Mouse (Mus musculus) embryonic facial prominence, embryonic 13.5 days (tissue): Measurements from ENCODE around the gene Krt72. TPM values are rescaled to one million over a fixed set of nuclear protein-coding genes. Genes with fewer than 3 reads are reported as not detected.
A peak's percentile ranks its signal among the peaks of the same experiment; 100 is the strongest.

Experiments used
- ATAC-seq: fragments of 200-750 bp; cut with Nextera tagmentation; 2 replicates; pipeline ENCODE4 v1.8.0; 2017; ENCODE audit warnings: low read depth; ENCODE audit not compliant: insufficient number of reproducible peaks, insufficient read depth, low FRiP score, low TSS enrichment
- H3K27ac ChIP-seq: fragments of 300-500 bp; sonication (generic); 2 replicates; pipeline ENCODE4 v1.5.1; 2015; ENCODE audit warnings: moderate library complexity, mild to moderate bottlenecking, inconsistent platforms
- H3K27me3 ChIP-seq: fragments of 300-500 bp; sonication (generic); 2 replicates; pipeline ENCODE4 v1.6.1; 2015; ENCODE audit warnings: mild to moderate bottlenecking, inconsistent platforms
- H3K36me3 ChIP-seq: fragments of 300-500 bp; sonication (generic); 2 replicates; pipeline ENCODE4 v1.6.1; 2015; ENCODE audit warnings: mild to moderate bottlenecking, inconsistent platforms
- H3K4me1 ChIP-seq: fragments of 300-500 bp; sonication (generic); 2 replicates; pipeline ENCODE4 v1.6.1; 2015; ENCODE audit warnings: inconsistent platforms
- H3K4me2 ChIP-seq: fragments of 300-500 bp; sonication (generic); 2 replicates; pipeline ENCODE4 v1.6.1; 2015; ENCODE audit warnings: moderate library complexity, mild to moderate bottlenecking, inconsistent platforms
- H3K4me3 ChIP-seq: fragments of 300-500 bp; sonication (generic); 2 replicates; pipeline ENCODE4 v1.5.1; 2015; ENCODE audit warnings: mild to moderate bottlenecking, inconsistent platforms
- H3K9ac ChIP-seq: fragments of 300-500 bp; sonication (generic); 2 replicates; pipeline ENCODE4 v1.6.1; 2015; ENCODE audit warnings: mild to moderate bottlenecking, inconsistent platforms
- H3K9me3 ChIP-seq: fragments of 300-500 bp; sonication (generic); 2 replicates; pipeline ENCODE4 v1.6.1; 2016; ENCODE audit warnings: inconsistent platforms
- WGBS: fragments of 180-500 bp; shearing (Covaris S2); methylation state at CpG from one replicate; pipeline ENCODE4 v1.1.7; 2015; ENCODE audit warnings: mixed read lengths; 5-methylcytosine and 5-hydroxymethylcytosine counted together
- polyA plus RNA-seq: library from polyadenylated mRNA; unstranded; fragments of >200 nt; fragmentation: Nextera tagmentation; extraction: Ambion mirVana; gene quantifications from 2 replicates; pipeline ENCODE4 v1.2.1, GENCODE M21; 2015

Gene Krt72
- 0.40 TPM in 1 of 2 replicates, not detected in the other for polyA plus RNA-seq

DNA sequence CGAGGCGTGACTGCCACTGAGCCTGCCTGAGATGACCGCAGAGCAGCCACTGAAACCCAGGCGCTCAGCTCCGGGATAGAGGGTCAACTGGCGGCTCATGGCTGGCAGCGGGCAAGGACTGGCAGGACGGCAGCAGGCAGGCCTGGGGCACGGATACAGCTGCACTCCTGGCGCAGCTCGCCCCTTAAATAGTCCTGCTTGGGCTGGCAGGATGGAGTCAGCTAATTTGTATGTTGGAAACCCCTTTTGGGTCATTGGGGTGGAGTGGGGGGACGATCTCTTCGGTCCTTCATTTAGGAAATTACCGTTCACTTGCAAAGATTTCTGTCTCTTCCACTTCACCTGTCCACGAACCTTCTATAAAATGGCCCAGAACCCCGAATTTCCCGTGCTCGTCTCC is at the start of gene Krt72:
TSS of gene Krt72 (minus strand) at position 101 of the 400 bp plus-strand sequence.
- no peaks in the 10 kb centered on the region for H3K27me3 ChIP-seq
- H3K4me1 ChIP-seq = no peaks in the 10 kb centered on the region
- no peaks in the 10 kb centered on the region for H3K36me3 ChIP-seq
- 90% methylated on average over 18 of the region's 18 CpGs for WGBS
- no peak within 1 kb of the TSS for H3K4me2 ChIP-seq
- H3K9me3 ChIP-seq = no peaks in the 10 kb centered on the region
- H3K27ac ChIP-seq = no peak within 1 kb of the TSS
- no peak within 1 kb of the TSS for H3K9ac ChIP-seq
- ATAC-seq = no peak
- no peak within 1 kb of the TSS for H3K4me3 ChIP-seq

DNA sequence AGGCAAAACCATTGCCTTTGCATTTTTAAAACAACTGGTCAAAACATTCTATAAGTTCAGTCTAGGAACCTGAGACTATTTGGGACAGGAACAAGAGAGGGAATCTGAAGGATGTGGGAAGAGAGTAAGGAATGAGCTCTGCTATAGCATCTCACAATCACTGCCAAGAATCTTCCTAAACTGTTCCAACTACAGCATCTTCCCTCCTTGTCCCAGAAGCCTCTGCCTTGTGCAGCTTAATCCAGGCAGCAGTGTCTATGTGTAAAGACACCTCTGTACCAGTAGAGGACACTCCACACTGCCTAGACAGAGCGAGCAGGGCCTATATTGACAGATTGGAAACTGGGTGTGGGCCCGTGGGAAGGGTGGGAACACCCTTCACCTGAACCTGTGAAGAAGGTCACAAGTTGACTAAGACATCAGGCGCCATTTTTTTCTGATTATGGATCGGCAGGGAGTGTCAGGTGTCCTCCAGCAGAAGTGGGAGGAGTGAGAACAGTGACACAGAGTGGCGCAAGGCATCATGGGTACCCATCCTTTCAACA is 48.6 kb upstream of the Krt72 start:
- H3K36me3 ChIP-seq = no peaks in the 10 kb centered on the region
- no peak for ATAC-seq
- H3K9me3 ChIP-seq = no peaks in the 10 kb centered on the region
- H3K4me1 ChIP-seq = no peaks in the 10 kb centered on the region
- no peak overlapping the region for H3K4me3 ChIP-seq
- no peak overlapping the region for H3K9ac ChIP-seq
- H3K27me3 ChIP-seq = no peaks in the 10 kb centered on the region
- 69% methylated on average over 5 of the region's 5 CpGs for WGBS
- H3K27ac ChIP-seq = no peak overlapping the region
- H3K4me2 ChIP-seq = no peak overlapping the region

DNA sequence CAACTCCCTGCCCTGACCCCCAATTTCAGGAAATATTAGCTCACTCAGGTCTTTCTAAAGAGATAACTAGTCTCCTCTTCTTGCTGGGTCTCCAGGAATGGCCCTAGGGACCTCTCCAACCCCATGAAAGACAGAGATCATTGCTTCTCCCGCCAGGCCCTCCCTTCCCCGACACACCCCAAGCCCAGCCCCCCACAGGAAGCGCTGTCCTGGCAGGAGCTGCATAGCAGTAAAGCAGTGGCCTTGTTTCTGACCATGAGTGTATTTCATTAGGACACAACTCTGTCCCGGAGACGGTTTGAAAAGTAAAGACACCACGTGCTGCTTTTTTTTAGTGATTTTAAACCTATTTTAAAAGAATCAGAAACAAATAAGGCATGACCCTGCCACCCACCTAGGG is 46.9 kb upstream of the Krt72 start:
- no peak overlapping the region for H3K9ac ChIP-seq
- no peak for ATAC-seq

DNA sequence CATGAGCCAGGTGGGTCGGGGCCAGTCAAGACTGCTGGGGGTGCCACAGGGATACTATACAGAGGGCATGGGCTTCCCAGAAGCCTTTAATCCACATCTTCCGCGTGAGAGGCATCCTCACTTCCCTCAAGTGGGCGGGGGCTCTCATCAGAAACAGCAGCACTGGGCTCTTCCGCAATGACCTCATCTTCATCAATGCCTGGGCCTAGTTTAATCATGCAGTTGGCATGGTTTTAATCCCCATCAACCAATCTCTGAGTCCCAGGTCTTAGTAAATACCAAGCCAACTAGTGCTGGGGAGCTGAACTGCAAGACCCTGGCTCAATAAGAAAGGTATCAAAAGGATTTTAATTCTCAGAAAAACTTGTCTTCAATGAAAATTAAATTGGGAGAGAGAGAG is 43.2 kb upstream of the Krt72 start:
- no peak overlapping the region for H3K9ac ChIP-seq
- no peak for ATAC-seq
- no peak overlapping the region for H3K4me2 ChIP-seq
- WGBS = 58% methylated on average over 5 of the region's 5 CpGs
- H3K36me3 ChIP-seq = no peaks in the 10 kb centered on the region
- no peak overlapping the region for H3K27ac ChIP-seq
- H3K9me3 ChIP-seq = no peaks in the 10 kb centered on the region
- H3K27me3 ChIP-seq = no peaks in the 10 kb centered on the region
- H3K4me1 ChIP-seq = no peaks in the 10 kb centered on the region
- H3K4me3 ChIP-seq = no peak overlapping the region

More for the DNA sequence above, 46.9 kb upstream of the Krt72 start:
- H3K9me3 ChIP-seq = no peaks in the 10 kb centered on the region
- H3K4me2 ChIP-seq = no peak overlapping the region
- no peak overlapping the region for H3K4me3 ChIP-seq
- H3K27me3 ChIP-seq = no peaks in the 10 kb centered on the region
- WGBS = 27% methylated on average over 6 of the region's 6 CpGs
- no peaks in the 10 kb centered on the region for H3K36me3 ChIP-seq
- H3K4me1 ChIP-seq = no peaks in the 10 kb centered on the region
- no peak overlapping the region for H3K27ac ChIP-seq

DNA sequence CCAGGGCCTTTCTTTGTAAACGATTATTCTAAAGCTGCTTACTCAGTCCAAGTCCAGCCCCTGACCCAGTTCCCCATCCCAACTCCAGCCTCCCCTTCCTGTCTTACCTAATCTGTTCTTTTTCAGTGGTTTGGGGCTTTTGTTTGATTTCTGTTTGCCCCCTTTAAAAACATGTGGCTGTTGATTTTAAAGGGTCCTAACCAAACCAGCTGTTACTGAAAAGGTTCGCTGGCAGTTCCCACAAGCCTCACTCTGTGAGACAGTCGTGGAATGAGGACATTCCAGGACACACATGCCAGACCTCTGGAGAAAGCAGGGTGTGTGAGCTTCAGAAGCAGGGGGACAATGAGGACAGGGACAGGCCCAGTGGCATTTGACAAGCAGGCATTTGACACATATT is 35.5 kb upstream of the Krt72 start:
- no peak overlapping the region for H3K9ac ChIP-seq
- no peak overlapping the region for H3K4me3 ChIP-seq
- H3K27ac ChIP-seq = no peak overlapping the region
- H3K36me3 ChIP-seq = no peaks in the 10 kb centered on the region
- H3K9me3 ChIP-seq = no peaks in the 10 kb centered on the region
- 30% methylated on average over 3 of the region's 3 CpGs for WGBS
- no peaks in the 10 kb centered on the region for H3K27me3 ChIP-seq
- no peaks in the 10 kb centered on the region for H3K4me1 ChIP-seq
- no peak for ATAC-seq
- no peak overlapping the region for H3K4me2 ChIP-seq

DNA sequence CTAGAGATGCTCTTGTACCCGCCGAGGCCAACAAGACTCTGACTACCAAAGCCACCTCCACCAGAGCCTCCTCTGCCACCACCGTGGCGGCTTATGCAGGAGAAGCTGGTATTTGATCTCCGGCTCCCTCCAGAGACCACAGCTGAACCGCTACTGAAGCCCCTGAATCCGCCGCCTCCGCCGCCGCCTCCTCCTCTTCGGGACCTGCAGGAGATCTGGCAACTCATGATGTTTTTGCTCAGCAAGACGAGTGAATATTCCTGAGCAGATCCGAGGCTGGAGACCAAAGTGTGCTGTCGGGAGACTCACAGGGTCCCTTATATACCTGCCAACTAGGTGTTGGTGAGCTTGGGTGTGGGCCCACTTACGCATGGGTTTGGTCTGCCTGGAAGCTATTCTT is 31.6 kb upstream of the Krt72 start, which contains the start of gene Krt2:
TSS of gene Krt2 (minus strand) at position 295 of the 400 bp plus-strand sequence.
- Histone ChIP-seq H3K9ac (no peak within 1 kb of the TSS), H3K4me1 (no peaks in the 10 kb centered on the region), H3K27ac (no peak within 1 kb of the TSS), H3K9me3 (no peaks in the 10 kb centered on the region), H3K4me3 (no peak within 1 kb of the TSS), H3K4me2 (no peak within 1 kb of the TSS), H3K27me3 (no peaks in the 10 kb centered on the region), H3K36me3 (no peaks in the 10 kb centered on the region)
- WGBS = 84% methylated on average over 16 of the region's 16 CpGs
- no peak for ATAC-seq

DNA sequence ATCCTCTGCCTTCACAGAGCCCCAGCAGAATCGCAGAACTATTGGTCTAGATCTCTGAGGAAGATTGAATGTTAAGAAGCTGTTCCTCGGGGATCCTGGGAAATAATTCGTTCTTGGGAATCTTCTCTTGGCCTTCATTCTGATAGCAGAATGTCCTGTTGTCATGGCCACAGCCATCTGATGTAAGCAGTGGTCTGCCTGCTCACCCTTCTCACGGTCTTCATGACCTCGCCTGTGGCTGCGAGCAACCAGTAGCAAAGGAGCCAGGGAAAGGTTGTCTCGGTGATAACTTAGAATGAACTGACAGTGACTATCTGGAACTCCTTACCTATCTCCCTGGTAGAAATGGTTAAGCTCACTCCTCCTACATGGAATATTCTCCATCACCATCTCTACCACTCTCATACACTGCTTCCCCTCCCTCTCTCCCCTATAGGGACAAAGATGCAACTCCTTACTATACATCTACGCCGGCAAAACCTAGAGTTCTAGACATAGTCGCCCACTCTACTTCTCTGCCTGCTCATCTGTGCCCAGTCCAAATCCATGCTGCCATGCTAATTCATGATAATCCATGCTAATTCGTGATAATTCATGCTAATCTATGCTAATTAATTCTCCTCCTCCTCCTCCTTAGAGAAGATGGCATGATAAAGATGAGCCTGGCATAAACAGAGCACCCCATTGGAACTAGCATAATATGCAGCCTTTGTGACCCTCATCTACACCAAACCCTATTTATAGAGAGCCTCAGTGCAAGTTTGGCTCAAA is 17.0 kb upstream of the Krt72 start:
- H3K9ac ChIP-seq = no peak overlapping the region
- no peaks in the 10 kb centered on the region for H3K9me3 ChIP-seq
- H3K36me3 ChIP-seq = no peaks in the 10 kb centered on the region

DNA sequence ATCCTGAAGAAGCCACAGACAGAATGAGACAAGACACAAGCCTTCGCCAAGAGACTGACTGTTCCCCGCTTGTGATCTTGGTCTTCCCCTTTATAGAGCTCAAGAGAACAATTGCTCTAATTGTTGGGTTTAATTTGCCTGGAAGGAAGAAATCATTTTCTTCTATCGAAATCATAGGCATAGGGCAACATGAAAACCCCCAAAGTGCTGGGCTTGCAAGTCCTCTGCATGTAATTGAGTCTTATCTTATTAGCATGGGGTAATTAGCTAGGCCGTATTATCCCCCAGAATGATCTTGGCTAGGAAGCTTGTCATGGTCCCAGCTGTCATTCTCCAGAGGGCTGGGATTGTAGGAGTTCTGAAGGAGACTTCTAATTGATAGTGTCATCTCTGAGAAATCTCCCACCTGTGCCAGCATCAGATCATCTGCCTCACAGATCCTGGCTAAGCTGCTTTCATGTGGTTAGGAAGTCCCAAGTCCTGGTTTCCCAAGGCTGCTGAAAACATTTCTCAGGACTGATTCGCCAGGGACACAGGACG is 16.1 kb upstream of the Krt72 start, which contains the start of gene Krt73:
TSS of gene Krt73 (minus strand) at position 51 of the 540 bp plus-strand sequence.
- Histone ChIP-seq H3K4me2 (no peak within 1 kb of the TSS), H3K9me3 (no peaks in the 10 kb centered on the region), H3K27me3 (0 out of 2 replicates have a peak, but pooled peaks cover 5% of the 10 kb centered on the region), H3K9ac (no peak within 1 kb of the TSS), H3K27ac (no peak within 1 kb of the TSS), H3K36me3 (no peaks in the 10 kb centered on the region), H3K4me1 (no peaks in the 10 kb centered on the region), H3K4me3 (no peak within 1 kb of the TSS)
- ATAC-seq = no peak
- 75% methylated on average over 6 of the region's 6 CpGs for WGBS

More for the DNA sequence above, 17.0 kb upstream of the Krt72 start:
- ATAC-seq = no peak
- no peak overlapping the region for H3K4me3 ChIP-seq
- H3K4me1 ChIP-seq = no peaks in the 10 kb centered on the region
- WGBS = 83% methylated on average over 11 of the region's 11 CpGs
- H3K27me3 ChIP-seq = 0 out of 2 replicates have a peak, but pooled peaks cover 3% of the 10 kb centered on the region
- H3K4me2 ChIP-seq = no peak overlapping the region
- no peak overlapping the region for H3K27ac ChIP-seq

DNA sequence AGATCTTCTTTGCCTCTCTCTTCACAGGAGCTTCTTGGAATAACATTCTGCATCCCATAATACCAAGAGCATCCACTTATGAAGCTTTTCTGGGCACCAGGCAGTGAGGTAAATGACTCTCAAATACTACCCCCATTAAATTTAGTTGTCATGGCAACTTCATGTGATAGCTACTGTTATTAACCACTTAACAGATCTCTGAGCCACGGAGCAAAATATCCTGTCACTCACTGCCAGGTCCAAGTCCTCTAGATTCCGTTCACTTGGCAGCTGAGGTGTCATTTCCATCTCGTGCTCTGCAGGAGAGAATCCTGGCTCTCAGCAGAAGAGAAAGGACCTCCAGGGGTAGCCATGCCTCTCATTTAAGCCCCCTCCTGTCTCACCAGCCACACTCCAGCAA is 4.6 kb upstream of the Krt72 start:
- Histone ChIP-seq H3K4me2 (no peak overlapping the region), H3K36me3 (no peaks in the 10 kb centered on the region), H3K4me3 (no peak overlapping the region), H3K4me1 (no peaks in the 10 kb centered on the region), H3K9ac (no peak overlapping the region), H3K27me3 (peaks cover 3% of the 10 kb centered on the region), H3K27ac (no peak overlapping the region), H3K9me3 (no peaks in the 10 kb centered on the region)
- 34% methylated on average over 3 of the region's 3 CpGs for WGBS
- no peak for ATAC-seq

DNA sequence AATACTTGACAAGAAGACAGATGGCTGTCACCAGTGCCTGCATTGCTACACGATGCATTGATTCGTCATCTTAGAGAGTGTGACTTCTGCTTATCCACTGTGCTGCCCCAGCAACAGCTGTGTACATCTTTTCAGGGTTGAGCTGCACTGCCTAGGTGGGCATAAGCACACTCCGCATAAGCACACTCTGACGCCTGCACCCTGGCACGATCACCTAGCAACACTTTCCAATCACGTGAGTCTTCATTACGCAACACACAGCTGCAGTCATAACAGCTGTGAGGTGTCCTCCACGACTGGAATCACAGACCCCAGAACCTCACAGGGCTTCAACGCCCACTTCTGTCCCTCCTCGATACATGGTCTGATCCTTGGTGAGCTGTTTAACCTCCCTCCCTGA is 12.8 kb downstream of the Krt72 start:
- no peak overlapping the region for H3K4me3 ChIP-seq
- 85% methylated on average over 10 of the region's 10 CpGs for WGBS
- no peak overlapping the region for H3K9ac ChIP-seq
- H3K9me3 ChIP-seq = no peaks in the 10 kb centered on the region
- peaks cover 5% of the 10 kb centered on the region; the same call in 1 of the 2 replicates for H3K4me1 ChIP-seq
- no peaks in the 10 kb centered on the region for H3K36me3 ChIP-seq
- no peaks in the 10 kb centered on the region for H3K27me3 ChIP-seq
- no peak overlapping the region for H3K4me2 ChIP-seq
- ATAC-seq = no peak
- no peak overlapping the region for H3K27ac ChIP-seq

DNA sequence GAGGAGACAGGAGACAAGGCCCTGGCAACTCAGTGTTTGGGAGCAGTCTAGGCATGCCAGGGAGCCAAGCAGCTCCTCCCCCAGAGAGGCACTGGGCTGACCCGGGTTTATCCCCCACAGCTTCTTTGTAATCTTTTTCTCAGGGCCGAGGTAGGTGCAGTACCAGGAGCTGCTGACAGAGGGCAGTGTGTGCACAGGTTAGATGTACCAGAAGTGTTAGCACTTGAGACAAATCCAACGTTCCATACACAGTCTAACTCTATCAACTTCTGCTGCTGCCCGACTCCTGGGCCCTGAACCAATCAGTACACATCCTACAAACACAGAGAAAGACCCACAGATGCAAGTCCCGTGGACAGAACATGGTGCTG is 13.6 kb downstream of the Krt72 start:
- peak overlapping the region; percentile 46; the same call in 1 of the 2 replicates for H3K9ac ChIP-seq
- peak overlapping the region; percentile 77; the same call in 1 of the 2 replicates for H3K27ac ChIP-seq
- H3K4me2 ChIP-seq = no peak overlapping the region
- WGBS = 5% methylated on average over 5 of the region's 5 CpGs
- peak; percentile 76; the same call in 1 of the 2 replicates for ATAC-seq
- peaks cover 5% of the 10 kb centered on the region; the same call in 1 of the 2 replicates for H3K4me1 ChIP-seq
- H3K27me3 ChIP-seq = no peaks in the 10 kb centered on the region
- no peak overlapping the region for H3K4me3 ChIP-seq
- H3K36me3 ChIP-seq = no peaks in the 10 kb centered on the region
- no peaks in the 10 kb centered on the region for H3K9me3 ChIP-seq
